Mouse (Mus musculus) R1 (cell line): ENCODE data around the gene St3gal5.

ENCODE experiments used
- DNase-seq: peaks from one replicate; pipeline ENCODE4 v3.0.0-alpha.2; 2018; ENCODE audit warnings: low read depth, low spot score

Gene St3gal5

GRCm38 (mm10) chr6:72098021-72098655 lies 746 bp downstream of the St3gal5 start:
- DNase-seq: no peak

DNA sequence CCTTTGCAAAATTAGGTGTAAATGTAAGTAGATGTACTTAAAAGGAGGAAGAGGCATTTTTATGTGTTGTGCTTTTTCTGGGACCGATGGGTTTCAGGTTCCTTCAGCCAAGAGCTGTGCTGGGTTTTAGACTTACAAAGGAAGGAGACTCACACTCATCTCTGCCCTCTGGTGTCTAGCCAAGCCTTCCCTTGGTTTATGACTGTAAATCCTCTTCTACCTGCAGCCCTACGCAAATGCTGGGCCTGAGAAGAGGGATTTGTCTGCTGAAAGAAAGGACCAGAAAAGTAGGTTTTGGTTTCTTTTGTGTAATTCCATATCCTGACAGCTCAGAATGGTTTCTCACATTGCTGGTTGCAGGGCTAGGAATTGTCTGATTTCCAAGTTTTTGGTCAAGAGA lies 1.3 kb downstream of the St3gal5 start:
- no peak for DNase-seq

DNA sequence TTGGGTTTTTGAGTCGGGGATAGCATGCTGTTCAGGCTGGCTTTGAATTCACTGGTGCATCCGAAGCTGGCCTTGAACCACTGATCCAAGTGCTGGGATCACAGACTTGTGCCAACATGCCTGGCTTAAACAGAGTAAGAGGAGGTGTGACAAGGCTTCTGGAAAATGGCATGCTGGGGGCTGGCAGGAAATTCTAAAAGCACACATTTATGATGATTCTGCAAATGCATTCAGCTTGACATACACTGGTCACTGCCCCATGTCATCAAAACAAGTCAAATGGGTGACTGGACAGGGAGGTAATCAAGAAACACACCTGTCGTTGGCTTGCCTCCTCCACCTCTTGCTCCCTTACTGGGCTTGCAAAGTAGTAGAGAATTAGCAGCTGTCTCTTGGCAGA lies 1.9 kb downstream of the St3gal5 start:
- DNase-seq: no peak

DNA sequence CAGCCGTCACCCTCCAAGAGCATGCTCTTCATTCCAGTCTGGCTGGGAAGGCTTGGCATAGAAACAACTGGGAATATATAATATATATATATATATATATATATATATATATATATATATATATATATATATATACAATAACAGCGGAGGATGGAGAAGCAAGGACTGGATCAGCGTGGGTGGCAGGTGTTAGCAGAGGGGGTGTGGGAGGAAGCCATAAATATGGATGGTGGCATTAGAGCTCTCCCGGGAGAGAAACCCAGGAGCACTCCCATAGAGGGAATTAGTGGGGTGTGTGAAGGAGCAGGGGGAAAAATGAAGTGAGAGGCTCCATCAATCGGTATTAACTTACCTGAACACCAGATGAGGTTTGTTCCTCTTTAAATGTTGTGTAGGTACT lies 2.8 kb downstream of the St3gal5 start:
- no peak for DNase-seq

DNA sequence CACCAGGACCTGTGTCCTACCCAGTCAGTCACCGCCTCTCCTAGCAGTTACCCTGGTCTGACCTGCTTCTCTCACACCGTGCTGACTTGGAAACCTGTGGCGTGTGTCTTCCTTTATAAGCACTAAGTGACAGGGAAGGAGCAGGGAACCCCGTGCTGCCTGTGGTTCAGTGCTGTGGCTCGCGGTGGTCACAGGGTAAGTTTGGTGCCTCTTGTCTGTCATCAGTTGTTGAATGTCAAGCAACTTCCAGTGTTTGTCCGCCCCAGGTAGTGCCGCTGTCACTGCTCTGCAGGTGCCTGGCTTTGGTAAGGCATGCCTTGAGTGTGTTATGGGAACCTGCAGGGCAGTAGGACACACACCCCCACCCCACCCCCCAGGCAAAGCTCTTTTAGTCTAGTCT lies 3.5 kb downstream of the St3gal5 start:
- no peak for DNase-seq

DNA sequence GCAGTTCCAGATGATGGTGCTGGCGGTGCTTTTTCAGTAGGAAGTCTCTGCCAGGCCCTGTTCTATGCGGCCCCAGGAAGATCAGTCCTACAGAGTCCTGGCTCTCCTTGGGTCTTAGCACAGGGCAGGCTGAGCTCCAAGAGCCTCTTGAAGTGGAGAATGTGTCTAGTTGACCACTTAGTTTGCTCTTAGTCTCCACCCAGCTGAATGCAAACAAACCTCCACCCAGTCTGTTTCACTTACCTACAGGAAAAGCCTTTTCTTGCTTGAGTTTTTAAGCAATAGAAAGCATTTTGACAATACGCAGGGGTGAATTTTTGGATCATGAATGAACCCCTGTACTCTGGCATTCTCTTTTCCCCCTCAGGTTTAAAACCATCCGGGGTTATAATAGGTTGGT lies 4.0 kb downstream of the St3gal5 start:
- no peak for DNase-seq

DNA sequence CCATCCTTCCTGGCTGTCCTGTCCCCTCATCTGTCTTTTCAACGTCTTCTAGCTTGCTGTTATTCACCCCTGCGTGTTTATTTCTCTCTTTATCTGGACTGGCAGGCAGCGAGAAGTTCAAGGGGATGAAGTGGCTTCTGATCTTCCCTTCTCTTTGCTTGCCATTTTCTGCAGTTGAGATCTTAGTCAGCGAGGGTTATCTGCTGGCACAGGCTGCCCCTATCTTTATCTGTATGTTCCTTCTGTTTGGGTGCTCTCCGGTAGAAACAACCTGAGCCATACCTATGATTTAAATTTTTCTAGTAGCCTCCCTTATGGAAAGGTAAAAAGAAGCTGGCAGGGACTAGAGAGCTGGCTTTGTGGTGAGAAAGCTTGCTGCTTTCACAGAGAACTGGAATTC lies 4.7 kb downstream of the St3gal5 start:
- DNase-seq: no peak

GRCm38 (mm10) chr6:72104534-72104933 lies 7.1 kb downstream of the St3gal5 start:
- no peak for DNase-seq

GRCm38 (mm10) chr6:72108941-72109892 lies 11.8 kb downstream of the St3gal5 start:
- no peak for DNase-seq

GRCm38 (mm10) chr6:72110577-72110976 lies 13.2 kb downstream of the St3gal5 start:
- DNase-seq: no peak

- no peak for DNase-seq
Measured at GRCm38 (mm10) chr6:72112575-72112974, 15.2 kb downstream of the St3gal5 start.

GRCm38 (mm10) chr6:72113093-72113702 lies 15.8 kb downstream of the St3gal5 start:
- no peak for DNase-seq

GRCm38 (mm10) chr6:72114902-72115301 lies 17.5 kb downstream of the St3gal5 start:
- DNase-seq: no peak

GRCm38 (mm10) chr6:72117322-72117968 lies 20.1 kb downstream of the St3gal5 start:
- DNase-seq: no peak

GRCm38 (mm10) chr6:72119870-72120269 lies 22.5 kb downstream of the St3gal5 start:
- no peak for DNase-seq

DNA sequence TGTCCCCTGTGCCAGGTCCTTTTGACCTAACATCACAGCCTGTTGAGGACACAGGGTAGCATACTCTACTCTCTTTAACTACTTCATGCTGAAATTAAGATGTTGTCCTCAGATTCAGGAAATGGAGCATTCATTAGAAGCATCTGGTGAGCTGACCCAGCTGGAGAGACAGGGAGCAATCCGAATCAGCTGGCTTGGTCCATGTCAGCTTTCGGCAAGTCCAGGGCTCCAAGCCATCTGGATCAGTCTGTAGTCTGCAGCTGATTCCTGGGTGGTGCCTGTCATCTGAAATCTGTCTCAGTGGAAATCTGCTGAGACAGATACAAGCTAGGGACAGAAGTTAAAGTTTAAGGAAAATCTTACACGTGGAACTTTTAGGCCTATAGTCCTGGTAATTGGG lies 23.9 kb downstream of the St3gal5 start:
- no peak for DNase-seq

DNA sequence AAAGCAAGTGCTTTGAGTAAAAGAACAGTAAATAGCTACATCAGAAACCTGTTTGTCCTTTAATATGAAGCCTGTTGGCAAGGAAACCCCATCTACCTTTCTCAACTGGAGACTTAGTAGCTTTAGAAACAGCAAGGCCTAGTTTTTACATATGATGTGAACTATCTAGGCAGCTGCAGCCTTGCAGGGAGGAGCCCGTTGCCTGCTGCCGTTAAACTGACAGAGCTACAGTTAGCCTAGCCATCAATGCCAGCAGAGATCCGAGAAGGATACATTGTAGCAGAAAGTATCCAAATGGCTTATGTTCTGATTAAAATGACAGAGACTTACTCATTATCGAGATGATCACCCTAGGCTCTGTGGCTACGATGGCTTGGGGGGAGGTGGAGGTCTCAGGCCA lies 25.1 kb downstream of the St3gal5 start:
- no peak for DNase-seq

DNA sequence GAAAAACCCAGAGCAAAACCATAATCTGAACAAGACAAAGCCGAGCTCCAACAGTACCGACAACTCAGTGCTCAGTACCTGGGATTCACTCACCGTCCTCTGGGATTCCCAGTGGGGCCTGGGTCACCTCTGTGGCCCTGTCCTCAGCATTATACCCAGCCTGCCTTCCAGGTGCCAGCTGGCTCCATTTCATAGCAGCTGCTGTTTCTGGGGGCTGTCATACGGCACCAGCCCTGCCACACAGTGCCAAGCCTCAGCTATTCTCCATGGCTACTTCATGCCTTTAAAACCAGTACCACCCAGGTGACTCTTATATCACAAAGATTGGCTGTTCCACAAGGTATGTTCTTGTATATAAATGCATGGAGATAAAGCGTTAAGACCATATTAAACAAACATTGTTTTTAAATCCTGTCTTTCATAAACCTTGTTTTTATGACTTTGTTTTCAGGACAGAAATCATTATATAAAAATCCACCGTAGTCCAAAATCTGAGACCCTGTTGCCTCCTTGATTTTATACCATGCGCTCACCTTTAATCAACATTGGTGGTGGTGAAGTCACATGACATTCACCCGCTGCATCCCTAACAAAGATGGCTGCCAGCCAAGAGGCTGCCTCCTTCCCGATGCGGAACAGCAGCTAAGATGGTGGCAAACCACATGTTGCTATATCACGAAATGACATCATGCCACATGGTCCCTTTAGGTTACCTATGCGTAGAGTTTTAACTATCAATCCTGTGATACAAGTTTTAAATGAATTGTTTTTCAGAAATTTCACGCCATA lies 27.1 kb downstream of the St3gal5 start:
- DNase-seq: peak; percentile 25

- no peak for DNase-seq
Measured at GRCm38 (mm10) chr6:72126128-72126917, 28.9 kb downstream of the St3gal5 start.

DNA sequence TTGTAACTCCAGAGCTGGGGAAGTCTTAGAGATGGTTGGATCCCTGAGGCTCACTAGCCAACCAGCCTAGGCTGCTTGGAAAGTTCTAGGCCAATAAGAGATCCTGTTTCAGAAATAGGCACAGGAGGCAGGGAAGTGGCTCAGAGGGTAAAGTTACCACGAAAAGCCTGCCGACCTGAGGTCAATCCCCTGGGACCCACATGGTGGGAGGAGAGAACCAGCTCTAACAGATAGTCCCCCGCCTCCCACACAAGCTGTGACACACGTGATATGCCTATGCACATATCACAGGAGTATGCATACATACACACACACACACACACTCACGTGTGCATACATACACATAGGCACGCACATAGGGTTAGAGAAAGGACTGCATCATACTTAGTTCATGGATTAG lies 32.7 kb downstream of the St3gal5 start:
- no peak for DNase-seq
